Mouse (Mus musculus) G1E-ER4 (cell line): Measurements from ENCODE around the gene Npas2. TPM values are rescaled to one million over a fixed set of nuclear protein-coding genes. Genes with fewer than 3 reads are reported as not detected.

ENCODE experiments used
- GATA1 ChIP-seq: IDR thresholded peaks from one replicate; pipeline ENCODE4 v1.8.0; 2012; ENCODE audit warnings: low read length, inconsistent platforms
- polyA plus RNA-seq: library from polyadenylated mRNA; stranded (reverse); fragments of >175 nt; gene quantifications from 2 replicates; pipeline ENCODE4 v1.2.3, GENCODE M21; 2012

The Npas2 gene
- polyA plus RNA-seq, 1 experiment: not detected

DNA sequence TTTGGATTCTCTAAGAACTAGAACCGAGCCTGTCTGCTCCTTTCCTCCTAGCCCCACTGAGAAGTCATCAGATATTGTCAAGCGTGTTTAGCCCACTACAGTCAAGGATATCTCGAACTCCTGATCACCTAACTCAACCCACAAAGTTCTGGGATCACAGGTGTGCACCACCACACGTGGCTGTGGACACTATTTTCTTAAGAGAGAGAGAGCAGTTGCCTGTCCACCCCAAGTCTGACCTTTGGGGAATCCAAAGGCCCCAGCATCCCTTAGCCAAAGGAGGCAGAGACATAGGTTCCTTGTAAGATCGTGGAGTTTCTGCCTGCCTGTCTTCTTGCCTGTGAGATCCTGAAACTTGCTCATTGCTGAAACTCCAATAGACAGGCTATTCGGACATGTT is 173.5 kb downstream of the Npas2 start:
- TF ChIP-seq GATA1: no peak

DNA sequence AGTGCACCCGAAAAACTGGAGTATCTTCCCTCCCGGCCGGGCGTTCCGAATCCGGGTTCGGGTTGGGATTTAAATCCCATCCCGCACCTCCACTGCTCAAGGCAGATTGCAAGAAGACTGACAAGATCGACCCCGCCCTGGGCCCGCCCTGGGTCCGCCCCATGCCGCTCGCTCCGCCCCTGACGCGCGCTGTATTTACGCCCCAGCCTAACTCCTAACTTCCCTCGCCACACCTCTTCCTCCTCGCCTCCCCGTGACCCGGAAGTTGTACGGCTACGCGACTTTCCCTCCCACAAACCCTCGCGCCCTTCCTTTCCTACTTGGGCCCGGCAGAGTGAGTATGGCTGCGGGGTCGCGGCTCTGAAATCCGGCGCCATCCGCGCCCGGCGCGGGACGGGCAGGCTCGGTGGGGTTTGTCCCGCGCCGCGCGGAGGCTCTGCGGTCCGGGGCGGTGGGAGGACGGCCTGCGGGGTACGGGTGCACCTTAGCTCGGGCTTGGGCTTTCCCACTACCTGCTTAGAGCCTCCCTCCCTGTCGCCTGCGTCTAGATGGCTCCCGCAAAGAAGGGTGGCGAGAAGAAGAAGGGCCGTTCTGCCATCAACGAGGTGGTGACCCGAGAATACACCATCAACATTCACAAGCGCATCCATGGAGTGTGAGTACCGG is 174.2 kb downstream of the Npas2 start, which contains the start of gene Rpl31:
Rpl31 (plus strand) TSS at position 242 of the 666 bp plus-strand sequence.
- TF ChIP-seq GATA1: no peak

DNA sequence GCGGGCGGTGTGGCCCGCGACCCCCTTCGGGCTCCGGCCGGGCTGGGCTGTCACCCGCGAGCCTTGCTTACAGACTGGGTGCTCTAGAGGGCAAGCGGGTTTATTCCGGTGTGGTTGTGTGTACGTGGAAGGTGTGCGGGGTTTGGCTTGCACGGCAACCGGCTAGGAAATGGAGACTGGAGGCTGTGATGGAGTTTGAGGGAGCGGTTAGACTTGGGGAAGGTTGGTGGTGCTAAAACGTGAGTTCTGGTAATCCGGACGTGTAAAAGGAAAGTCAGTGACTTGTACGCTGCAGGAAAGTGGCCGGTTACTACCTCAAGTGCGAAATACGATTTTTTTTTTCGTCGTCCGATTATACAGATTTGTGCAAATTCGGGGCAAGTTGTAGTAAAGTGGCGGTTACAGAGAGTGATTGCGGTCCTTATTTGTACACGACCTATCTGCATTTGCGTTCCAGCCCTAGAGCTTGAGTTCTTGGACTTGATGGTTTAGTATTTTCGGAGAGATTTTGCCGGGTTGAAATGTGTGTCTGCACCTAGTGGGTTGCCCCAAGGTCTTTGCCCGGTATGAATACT is 174.8 kb downstream of the Npas2 start:
- no peak for TF ChIP-seq GATA1

DNA sequence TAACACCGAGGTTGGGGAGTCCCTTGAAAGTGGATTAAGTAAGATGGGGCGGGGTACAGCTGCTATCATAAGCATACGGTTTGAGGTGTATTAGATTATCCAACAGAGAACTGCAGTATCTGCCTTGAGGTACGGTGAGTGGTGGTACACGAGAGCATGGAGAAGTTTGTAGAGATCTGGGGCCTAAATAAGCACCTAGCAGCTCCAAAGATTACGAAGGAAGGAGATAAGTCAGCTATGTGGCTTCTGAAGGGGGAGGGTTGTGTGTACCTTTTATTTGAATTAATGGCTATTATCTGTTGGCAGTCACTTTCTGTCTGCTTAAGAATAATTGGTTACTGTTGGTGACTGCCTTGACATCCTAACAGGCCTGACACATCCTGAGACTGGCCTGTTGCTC is 176.9 kb downstream of the Npas2 start:
- no peak for TF ChIP-seq GATA1

DNA sequence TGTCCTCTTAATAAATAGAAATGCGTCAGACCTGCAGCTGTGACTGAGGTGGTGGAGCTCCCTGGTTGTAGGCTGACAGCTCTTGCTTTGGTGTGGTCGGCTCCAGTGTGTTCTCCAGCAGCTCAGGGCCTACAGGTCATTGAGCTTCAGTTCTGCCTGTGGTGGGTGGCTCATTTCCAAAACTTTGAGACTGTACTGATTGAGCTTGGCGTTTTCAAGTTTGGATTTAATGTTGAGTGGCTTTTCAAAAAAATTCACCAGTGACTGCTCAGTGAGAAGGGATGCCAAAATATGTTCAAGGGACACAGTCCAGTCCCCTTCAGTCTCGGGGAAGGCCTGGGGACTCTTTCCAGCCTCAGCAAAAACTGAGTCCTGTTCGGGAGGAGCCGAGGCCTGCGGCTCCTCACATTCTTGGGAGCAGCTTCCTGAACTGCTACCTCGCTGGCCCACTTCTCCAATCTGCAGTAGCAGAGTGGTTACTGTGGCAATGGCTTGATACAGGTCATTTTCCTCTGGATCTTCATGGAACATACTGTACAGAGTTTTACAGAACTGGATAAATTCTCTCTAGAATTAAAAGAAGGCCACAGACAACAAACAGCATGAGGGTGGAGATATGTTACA is 178.8 kb downstream of the Npas2 start:
- TF ChIP-seq GATA1: no peak

DNA sequence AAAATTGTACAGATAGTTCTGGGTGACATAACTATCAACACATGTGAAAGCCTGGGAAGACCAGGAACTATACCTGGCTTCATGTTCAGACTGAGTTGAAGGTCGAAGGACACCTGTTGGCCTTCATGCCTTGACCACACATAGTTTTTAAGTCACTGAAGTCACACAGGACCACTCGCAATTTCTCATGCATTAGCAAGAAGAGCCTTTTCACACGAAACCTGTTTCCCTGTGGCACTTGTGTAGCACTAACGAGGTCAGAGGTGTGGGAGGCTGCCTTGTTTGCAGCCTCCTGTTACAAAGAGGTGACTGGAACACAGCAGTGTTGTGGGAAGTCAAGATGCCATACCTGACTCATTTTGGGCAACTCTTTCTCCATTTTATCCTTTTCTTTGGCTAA is 179.8 kb downstream of the Npas2 start:
- no peak for TF ChIP-seq GATA1

DNA sequence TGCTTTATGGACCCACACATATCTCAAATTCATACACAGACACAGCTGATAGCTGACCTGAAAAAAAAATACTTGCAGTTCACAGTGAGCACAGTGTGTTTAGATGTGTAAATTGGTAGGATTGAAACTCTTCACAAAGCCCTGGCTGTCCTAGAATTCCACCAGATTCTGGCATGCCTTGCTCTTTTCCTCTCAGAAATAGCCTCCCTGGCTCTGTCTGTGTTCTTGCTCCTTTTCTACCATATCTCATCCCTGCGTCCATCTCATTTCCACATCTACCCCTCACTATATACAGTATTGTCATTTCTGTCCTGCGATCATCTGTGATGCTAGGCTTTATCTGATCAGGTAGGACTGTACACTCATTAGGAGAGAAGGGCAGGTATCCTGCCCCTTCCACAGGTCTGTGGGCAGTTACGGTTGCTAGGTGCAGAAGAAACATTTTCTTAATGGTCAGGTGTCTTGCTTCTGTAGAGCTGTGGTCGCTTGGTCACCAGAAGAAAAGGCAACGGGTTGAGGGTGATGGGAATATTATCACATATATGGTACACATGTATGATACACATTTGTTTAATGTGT is 180.8 kb downstream of the Npas2 start:
- TF ChIP-seq GATA1: no peak

DNA sequence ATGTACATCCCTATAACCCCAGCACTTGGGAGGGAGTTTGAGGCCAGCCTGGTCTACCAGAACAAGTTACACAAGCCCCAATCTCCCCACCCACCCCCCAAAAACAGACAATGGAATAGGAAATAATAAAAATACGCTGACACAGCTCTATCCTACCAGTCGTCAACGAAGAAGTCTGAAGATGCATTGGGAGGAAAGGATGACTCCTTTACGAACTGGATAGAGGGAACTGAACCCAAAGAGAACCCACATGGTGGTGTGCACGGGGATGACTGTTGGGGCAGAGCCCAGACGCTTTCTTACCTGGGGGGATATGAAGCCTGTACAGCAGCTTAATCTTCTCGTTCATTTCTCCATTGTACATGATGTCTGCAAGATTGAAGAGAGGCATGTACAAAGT is 182.6 kb downstream of the Npas2 start:
- no peak for TF ChIP-seq GATA1

DNA sequence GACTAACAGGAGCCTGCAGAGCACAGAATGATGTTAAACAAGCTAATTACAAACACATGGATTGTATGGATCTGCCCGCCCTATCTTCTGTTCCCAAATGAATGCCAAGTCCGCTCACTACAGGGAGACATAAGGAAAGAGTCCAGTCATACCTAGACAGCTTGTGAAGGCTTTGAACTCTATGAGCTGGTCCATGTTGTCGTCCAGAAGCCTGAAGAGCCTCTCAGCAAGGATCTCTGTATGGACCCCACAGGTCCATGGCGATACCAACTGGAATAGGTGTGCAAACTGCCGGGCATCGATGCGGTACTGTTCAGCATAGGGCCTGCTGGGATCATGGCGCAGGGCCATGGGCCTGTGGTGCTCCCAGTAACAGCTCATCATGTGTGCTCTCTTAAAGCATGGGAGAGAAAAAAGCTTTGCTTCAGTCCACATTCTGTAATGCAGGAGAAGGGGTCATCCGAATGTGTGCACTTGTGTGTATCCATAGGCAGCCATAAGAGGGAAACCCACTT is 183.3 kb downstream of the Npas2 start:
- no peak for TF ChIP-seq GATA1

DNA sequence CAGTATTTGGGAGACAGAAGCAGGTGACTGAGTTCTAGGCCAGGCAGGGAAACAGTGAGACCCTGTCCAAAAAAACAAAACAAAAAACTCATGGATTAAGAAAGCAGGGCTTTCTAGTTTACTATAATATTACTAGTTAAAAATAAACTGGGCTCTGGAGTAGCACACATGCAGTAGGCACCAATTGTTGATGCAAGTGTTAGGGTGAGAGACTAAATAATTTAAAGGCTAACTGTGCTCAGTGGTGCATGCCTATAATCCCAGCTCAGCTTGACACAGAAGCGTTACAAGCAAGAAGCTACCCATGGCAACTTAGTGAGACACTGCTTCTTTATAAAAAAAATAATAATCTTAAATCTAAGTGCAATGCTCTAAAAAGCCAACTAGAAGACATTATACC is 185.0 kb downstream of the Npas2 start:
- no peak for TF ChIP-seq GATA1

DNA sequence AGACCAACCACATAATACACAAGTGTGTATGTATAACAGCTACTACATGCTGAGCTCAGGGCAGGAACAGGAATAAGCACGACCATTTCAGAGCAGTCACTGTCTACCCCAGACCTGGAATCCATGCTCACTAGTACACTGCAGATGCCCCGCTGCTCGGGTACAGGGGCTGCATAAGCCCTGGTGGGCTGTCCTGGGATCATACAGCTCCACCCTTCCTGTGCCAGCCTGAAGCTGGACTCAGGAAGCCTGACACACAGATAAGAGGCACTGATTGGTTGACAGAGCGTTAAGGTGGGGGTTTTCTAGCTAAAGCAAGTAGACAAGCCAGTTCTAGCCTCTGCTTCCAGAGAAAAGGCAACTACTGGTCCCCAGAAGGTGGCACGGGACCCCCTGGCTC is 185.5 kb downstream of the Npas2 start:
- TF ChIP-seq GATA1: no peak

DNA sequence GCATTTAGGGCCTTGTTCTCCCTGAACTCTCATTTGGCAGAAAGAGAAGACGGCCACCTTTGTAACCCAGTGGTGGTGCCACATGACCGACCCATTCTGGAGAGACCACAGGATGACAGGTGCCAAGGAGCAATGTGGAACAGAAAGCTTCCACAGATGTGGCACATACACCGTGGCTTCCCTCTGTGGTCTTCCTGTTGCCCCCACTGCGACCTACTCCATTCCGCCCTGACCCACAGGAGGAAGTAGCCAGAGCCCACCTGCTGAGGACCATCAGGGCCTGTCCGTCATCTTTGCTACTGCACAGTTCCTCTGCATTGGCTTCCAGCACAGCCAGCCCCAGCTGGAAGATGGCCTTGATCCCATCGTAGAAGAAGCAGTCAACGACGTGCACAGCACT is 187.5 kb downstream of the Npas2 start:
- no peak for TF ChIP-seq GATA1

DNA sequence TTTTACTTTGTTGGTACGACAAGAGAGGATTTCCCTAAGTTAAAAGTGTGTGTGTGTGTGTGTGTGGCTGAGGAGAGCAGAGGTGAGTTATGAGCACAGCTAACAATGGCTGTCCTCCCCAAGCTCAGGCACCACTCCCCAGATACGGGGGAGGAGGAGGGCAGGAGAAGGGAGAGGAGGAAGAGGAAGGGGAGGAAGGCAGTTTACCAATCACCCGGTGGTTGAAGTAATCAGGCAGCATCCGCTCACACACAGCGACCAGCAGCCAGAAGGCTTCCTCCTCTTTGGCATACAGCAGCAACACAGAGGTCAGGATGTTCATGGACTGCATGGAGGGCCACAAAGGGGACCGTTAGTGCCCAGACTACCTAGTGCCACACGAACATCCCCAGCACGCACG is 191.4 kb downstream of the Npas2 start:
- TF ChIP-seq GATA1: no peak

DNA sequence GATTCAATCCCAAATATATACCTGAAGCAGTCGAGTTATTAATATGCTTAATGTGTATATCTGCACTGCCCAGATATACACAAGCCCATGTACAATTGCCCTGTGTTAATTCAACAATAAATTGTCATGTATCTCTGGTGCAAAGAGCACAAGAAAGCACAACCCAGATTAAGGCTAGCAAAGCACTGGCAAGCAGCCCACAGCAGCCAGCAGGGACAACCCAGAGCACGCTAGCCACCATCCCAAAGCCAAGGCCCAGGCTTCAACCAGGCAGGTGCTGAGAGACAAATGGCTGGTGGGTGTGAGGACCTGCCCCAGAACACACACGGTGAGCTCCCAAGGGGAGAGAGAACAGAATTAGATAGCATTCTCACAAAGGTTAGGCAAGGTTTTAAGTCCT is 192.9 kb downstream of the Npas2 start:
- TF ChIP-seq GATA1: no peak

DNA sequence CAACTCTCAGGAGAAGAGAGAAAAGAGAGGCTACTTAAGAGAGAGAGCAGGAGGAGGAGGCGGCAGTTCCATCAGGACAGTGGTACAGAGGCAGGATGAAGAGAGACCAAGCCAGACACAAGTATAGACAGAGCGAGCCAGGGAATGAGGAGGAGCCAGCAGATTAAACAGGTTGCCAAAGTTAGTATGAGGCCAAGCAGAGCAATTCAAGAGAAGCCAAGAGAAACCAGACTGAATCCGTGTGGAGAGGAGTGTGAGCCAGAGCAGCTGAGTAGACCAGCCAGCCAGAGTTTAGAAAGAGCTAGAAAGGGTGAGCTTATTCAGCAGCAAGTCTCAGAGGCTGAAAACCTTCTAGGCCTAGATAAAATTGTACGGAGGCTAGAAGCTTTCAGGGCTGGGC is 194.0 kb downstream of the Npas2 start:
- TF ChIP-seq GATA1: no peak

DNA sequence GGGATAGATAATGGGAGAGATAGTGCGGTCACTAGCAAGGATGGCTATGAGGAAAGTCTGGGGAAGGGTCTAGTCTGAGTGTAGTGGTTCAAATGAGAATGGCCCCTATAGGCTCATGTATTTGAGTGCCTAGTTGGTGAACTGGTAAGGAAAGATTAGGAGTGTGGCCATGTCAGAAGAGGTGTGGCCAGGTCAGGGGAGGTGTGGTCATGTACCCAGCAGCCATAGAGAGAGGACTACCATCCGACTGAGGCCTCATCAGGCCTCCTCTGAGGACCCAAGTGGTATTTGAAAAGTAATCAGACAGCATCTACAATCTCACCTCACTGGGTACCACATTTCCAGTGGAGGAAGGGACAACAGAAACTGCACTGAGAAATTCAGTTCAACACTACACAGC is 194.6 kb downstream of the Npas2 start:
- TF ChIP-seq GATA1: no peak
